Mouse (Mus musculus): Measurements from ENCODE around the gene Tanc1.

- TF ChIP-seq EP300 (IDR thresholded peaks at IDR 0.05; ENCODE audit: low read depth) (no peak), CTCF (IDR thresholded peaks at IDR 0.05; ENCODE audit: low read depth) (no peak)
These were observed 266.4 kb downstream of the Tanc1 start for GRCm38 (mm10) chr2:59878221-59878620.
